Mouse (Mus musculus) CH12.LX (cell line): ENCODE results near the gene Wnt2. TPM values are rescaled to one million over a fixed set of nuclear protein-coding genes. Genes with fewer than 3 reads are reported as not detected.

Experiments used
- DNase-seq: peaks from one replicate; pipeline ENCODE4 v3.0.0-alpha.2; 2013; ENCODE audit errors: extremely low read depth
- H3K27ac ChIP-seq: 2 replicates; pipeline ENCODE4 v1.5.1; 2012; ENCODE audit warnings: low read depth, mild to moderate bottlenecking, control low read depth, moderate library complexity; ENCODE audit not compliant: insufficient read depth
- H3K27me3 ChIP-seq: replicated peaks from 2 replicates; pipeline ENCODE3; 2012; ENCODE audit warnings: inconsistent platforms
- H3K36me3 ChIP-seq, 2 experiments: replicated peaks in 1 of 2; 2 replicates each; pipeline versions ENCODE3 to v1.6.1; 2012; ENCODE audit warnings: inconsistent platforms in 1 of 2, low read length in 1 of 2, mild to moderate bottlenecking in 1 of 2, mixed read lengths in 1 of 2, moderate library complexity in 1 of 2; ENCODE audit not compliant: control insufficient read depth in 1 of 2, insufficient read depth in 1 of 2
- H3K4me1 ChIP-seq, 2 experiments: 2 replicates each; pipeline ENCODE4 v1.6.1; 2012; ENCODE audit warnings: inconsistent platforms in 1 of 2, moderate library complexity in 1 of 2; ENCODE audit not compliant: insufficient read depth in 2 of 2, control insufficient read depth in 1 of 2
- H3K4me2 ChIP-seq: 2 replicates; pipeline ENCODE4 v1.6.1; 2012; ENCODE audit warnings: low read depth, mild to moderate bottlenecking, control low read depth; ENCODE audit not compliant: poor library complexity, insufficient read depth, severe bottlenecking
- H3K4me3 ChIP-seq, 3 experiments: fragments of 150-350 bp in 1 of 3; sonication (generic) in 1 of 3; replicated peaks in 1 of 3; 2 replicates each; pipeline versions ENCODE3 to v1.5.1; 2011 to 2012; ENCODE audit warnings: low read depth in 2 of 3, low read length in 2 of 3, mild to moderate bottlenecking in 2 of 3, moderate library complexity in 2 of 3, control low read depth in 1 of 3, improper control_type of control experiment in 1 of 3, inconsistent platforms in 1 of 3, mixed read lengths in 1 of 3; ENCODE audit not compliant: poor library complexity in 1 of 3
- H3K79me2 ChIP-seq: replicated peaks from 2 replicates; pipeline ENCODE4 v1.6.1; 2012; ENCODE audit warnings: mild to moderate bottlenecking, moderate library complexity; ENCODE audit not compliant: control insufficient read depth, poor library complexity, insufficient read depth, severe bottlenecking; ENCODE audit errors: extremely low read depth
- H3K9ac ChIP-seq: 2 replicates; pipeline ENCODE4 v1.6.1; 2012; ENCODE audit warnings: low read depth, mild to moderate bottlenecking, control low read depth, moderate library complexity; ENCODE audit not compliant: insufficient read depth
- H3K9me3 ChIP-seq: replicated peaks from 2 replicates; pipeline ENCODE3; 2012; ENCODE audit warnings: low read length, inconsistent platforms, mixed read lengths
- BHLHE40 ChIP-seq: IDR thresholded peaks from 2 replicates; pipeline ENCODE4 v1.6.1; 2011; ENCODE audit warnings: mild to moderate bottlenecking, low read depth, low read length, improper control_type of control experiment
- CHD1 ChIP-seq: IDR thresholded peaks from 2 replicates; pipeline ENCODE4 v1.6.1; 2012; ENCODE audit warnings: low read depth, low read length, improper control_type of control experiment, inconsistent platforms
- CHD2 ChIP-seq: IDR thresholded peaks from 2 replicates; pipeline ENCODE4 v1.6.1; 2011; ENCODE audit warnings: low read length, improper control_type of control experiment
- E2F4 ChIP-seq: IDR thresholded peaks from 2 replicates; pipeline ENCODE4 v1.6.1; 2011; ENCODE audit warnings: low read depth, low read length, improper control_type of control experiment; ENCODE audit not compliant: insufficient replicate concordance
- ETS1 ChIP-seq: conservative IDR thresholded peaks from 2 replicates; pipeline ENCODE4 v1.6.1; 2012; ENCODE audit warnings: low read depth, mild to moderate bottlenecking, inconsistent platforms, low read length, improper control_type of control experiment, moderate library complexity
- IRF4 ChIP-seq: IDR thresholded peaks from 2 replicates; pipeline ENCODE4 v1.6.1; 2014; ENCODE audit warnings: low read depth, mild to moderate bottlenecking, inconsistent platforms, low read length, improper control_type of control experiment
- JUN ChIP-seq: IDR thresholded peaks from 2 replicates; pipeline ENCODE4 v1.6.1; 2011; ENCODE audit warnings: low read depth, mild to moderate bottlenecking, low read length, improper control_type of control experiment, moderate library complexity; ENCODE audit not compliant: insufficient read depth
- JUND ChIP-seq: conservative IDR thresholded peaks from 2 replicates; pipeline ENCODE4 v1.6.1; 2011; ENCODE audit warnings: low read depth, low read length, improper control_type of control experiment
- KAT2A ChIP-seq: IDR thresholded peaks from 2 replicates; pipeline ENCODE4 v1.6.1; 2012; ENCODE audit warnings: low read length, improper control_type of control experiment, inconsistent platforms; ENCODE audit not compliant: insufficient replicate concordance
- MAFK ChIP-seq: IDR thresholded peaks from 2 replicates; pipeline ENCODE4 v1.6.1; 2011; ENCODE audit warnings: low read length, improper control_type of control experiment; ENCODE audit not compliant: insufficient replicate concordance
- MAZ ChIP-seq: IDR thresholded peaks from 2 replicates; pipeline ENCODE4 v1.6.1; 2012; ENCODE audit warnings: low read depth, mild to moderate bottlenecking, inconsistent platforms, low read length, improper control_type of control experiment, moderate library complexity
- MEF2A ChIP-seq: IDR thresholded peaks from 2 replicates; pipeline ENCODE4 v1.6.1; 2014; ENCODE audit warnings: low read depth, mild to moderate bottlenecking, inconsistent platforms, low read length, improper control_type of control experiment, borderline replicate concordance
- MYC ChIP-seq: IDR thresholded peaks from 2 replicates; pipeline ENCODE4 v1.6.1; 2011; ENCODE audit warnings: low read depth, mild to moderate bottlenecking, improper control_type of control experiment, low read length
- NELFE ChIP-seq: IDR thresholded peaks from 2 replicates; pipeline ENCODE4 v1.6.1; 2011; ENCODE audit warnings: low read depth, low read length, improper control_type of control experiment
- NRF1 ChIP-seq: IDR thresholded peaks from 2 replicates; pipeline ENCODE4 v1.6.1; 2014; ENCODE audit warnings: low read depth, mild to moderate bottlenecking, inconsistent platforms, low read length, improper control_type of control experiment, moderate library complexity
- RAD21 ChIP-seq: IDR thresholded peaks from 2 replicates; pipeline ENCODE4 v1.6.1; 2011; ENCODE audit warnings: low read depth, mild to moderate bottlenecking, low read length, improper control_type of control experiment, moderate library complexity
- RCOR1 ChIP-seq: conservative IDR thresholded peaks from 2 replicates; pipeline ENCODE4 v1.6.1; 2012; ENCODE audit warnings: low read depth, mild to moderate bottlenecking, inconsistent platforms, low read length, improper control_type of control experiment
- ZC3H11A ChIP-seq: IDR thresholded peaks from 2 replicates; pipeline ENCODE4 v1.6.1; 2012; ENCODE audit warnings: low read depth, mild to moderate bottlenecking, inconsistent platforms, low read length, improper control_type of control experiment
- dilution Hi-C: fragments of 300-500 bp; cut with MboI; formaldehyde crosslinking; loops from 2 replicates; pipeline ENCODE4 v1.14.3; 2020; ENCODE audit warnings: low sequenced_read_pairs; ENCODE audit not compliant: extremely low pct_unique_long_range_greater_than_20kb, extremely low pct_ligation_motif_present
- in situ Hi-C: fragments of 300-500 bp; cut with MboI; formaldehyde crosslinking; loops from 3 replicates; pipeline ENCODE4 v1.14.3; 2019; ENCODE audit warnings: low sequenced_read_pairs, low pct_ligation_motif_present, low pct_unique_long_range_greater_than_20kb, mixed read lengths
- polyA plus RNA-seq: library from polyadenylated mRNA; unstranded; fragments of >175 nt; gene quantifications from 2 replicates; pipeline ENCODE4 v1.2.1, GENCODE M21; 2012; ENCODE audit warnings: low read depth; ENCODE audit not compliant: insufficient read length
- total RNA-seq, 2 experiments: library from RNA; depleted of rRNA; stranded (reverse); fragments of 300-350 nt in 1 of 2; fragments of >200 nt in 1 of 2; gene quantifications; 2 replicates each; pipeline ENCODE4 v1.2.3; 2012 to 2014

Gene Wnt2
- total and polyA plus RNA-seq, 3 experiments: not detected

GRCm38 (mm10) chr6:18044299-18044698 is 13.9 kb upstream of the Wnt2 start:
- no peaks in the 10 kb centered on the region for H3K27me3 ChIP-seq
- in situ Hi-C loops: no loop called here
- no peak for DNase-seq
- H3K4me1 ChIP-seq: no peaks in the 10 kb centered on the region
- H3K36me3 ChIP-seq: no peaks in the 10 kb centered on the region
- H3K9ac ChIP-seq: no peak overlapping the region
- H3K79me2 ChIP-seq: no peaks in the 10 kb centered on the region
- no peak overlapping the region for H3K27ac ChIP-seq
- TF ChIP-seq JUND: no peak
- no peak for TF ChIP-seq CHD2
- TF ChIP-seq IRF4: no peak
- H3K9me3 ChIP-seq: no peaks in the 10 kb centered on the region
- dilution Hi-C loops: no loop called here
- H3K4me2 ChIP-seq: no peak overlapping the region
- no peak overlapping the region for H3K4me3 ChIP-seq

GRCm38 (mm10) chr6:18043172-18043571 is 12.8 kb upstream of the Wnt2 start:
- no peak for DNase-seq
- H3K4me1 ChIP-seq: no peaks in the 10 kb centered on the region
- H3K27ac ChIP-seq: no peak overlapping the region
- no peaks in the 10 kb centered on the region for H3K9me3 ChIP-seq
- H3K4me3 ChIP-seq: no peak overlapping the region
- dilution Hi-C loops (no loop called here), in situ Hi-C loops (no loop called here)
- no peak overlapping the region for H3K4me2 ChIP-seq
- no peak overlapping the region for H3K9ac ChIP-seq
- TF ChIP-seq NRF1: no peak
- no peak for TF ChIP-seq BHLHE40
- no peak for TF ChIP-seq E2F4
- TF ChIP-seq MAZ: no peak
- no peak for TF ChIP-seq JUN
- no peak for TF ChIP-seq MEF2A
- no peak for TF ChIP-seq MYC
- TF ChIP-seq NELFE: no peak
- TF ChIP-seq RCOR1: no peak
- no peak for TF ChIP-seq JUND
- no peak for TF ChIP-seq ETS1
- TF ChIP-seq RAD21: no peak
- TF ChIP-seq CHD2: no peak
- TF ChIP-seq ZC3H11A: no peak
- no peak for TF ChIP-seq KAT2A
- no peak for TF ChIP-seq CHD1
- no peak for TF ChIP-seq MAFK
- no peaks in the 10 kb centered on the region for H3K27me3 ChIP-seq
- H3K36me3 ChIP-seq: no peaks in the 10 kb centered on the region
- H3K79me2 ChIP-seq: no peaks in the 10 kb centered on the region
